Mouse (Mus musculus) MEL (cell line): ENCODE measurements around the gene Adam19.

Experiments
- CTCF ChIP-seq, 3 experiments: IDR thresholded peaks in 2 of 3; conservative IDR thresholded peaks in 1 of 3; 2 replicates each; pipeline ENCODE4 v1.5.1; 2011 to 2012; ENCODE audit warnings: low read length in 3 of 3, low read depth in 2 of 3, mild to moderate bottlenecking in 2 of 3, improper control_type of control experiment in 1 of 3, inconsistent platforms in 1 of 3, mixed read lengths in 1 of 3, moderate library complexity in 1 of 3; ENCODE audit not compliant: control insufficient read depth in 1 of 3, insufficient read depth in 1 of 3, poor library complexity in 1 of 3, severe bottlenecking in 1 of 3
- EP300 ChIP-seq, 2 experiments: IDR thresholded peaks; 2 replicates each; pipeline ENCODE4 v1.6.1; 2011; ENCODE audit warnings: improper control_type of control experiment in 2 of 2, low read length in 2 of 2, low read depth in 1 of 2, mild to moderate bottlenecking in 1 of 2
- GATA1 ChIP-seq: IDR thresholded peaks from 2 replicates; pipeline ENCODE4 v1.6.1; 2011; ENCODE audit warnings: low read depth, low read length, improper control_type of control experiment
- POLR2A ChIP-seq, 2 experiments: IDR thresholded peaks; 2 replicates each; pipeline ENCODE4 v1.6.1; 2011 to 2012; ENCODE audit warnings: low read length in 2 of 2, mild to moderate bottlenecking in 2 of 2, control low read depth in 1 of 2, improper control_type of control experiment in 1 of 2, low read depth in 1 of 2, moderate library complexity in 1 of 2; ENCODE audit not compliant: control insufficient read depth in 1 of 2, insufficient read depth in 1 of 2, poor library complexity in 1 of 2
- RCOR1 ChIP-seq: IDR thresholded peaks from 2 replicates; pipeline ENCODE4 v1.6.1; 2012; ENCODE audit warnings: low read depth, mild to moderate bottlenecking, inconsistent platforms, low read length, improper control_type of control experiment
- TCF12 ChIP-seq: IDR thresholded peaks from 2 replicates; pipeline ENCODE4 v1.6.1; 2014; ENCODE audit warnings: low read depth, mild to moderate bottlenecking, inconsistent platforms, low read length, improper control_type of control experiment, moderate library complexity

DNA sequence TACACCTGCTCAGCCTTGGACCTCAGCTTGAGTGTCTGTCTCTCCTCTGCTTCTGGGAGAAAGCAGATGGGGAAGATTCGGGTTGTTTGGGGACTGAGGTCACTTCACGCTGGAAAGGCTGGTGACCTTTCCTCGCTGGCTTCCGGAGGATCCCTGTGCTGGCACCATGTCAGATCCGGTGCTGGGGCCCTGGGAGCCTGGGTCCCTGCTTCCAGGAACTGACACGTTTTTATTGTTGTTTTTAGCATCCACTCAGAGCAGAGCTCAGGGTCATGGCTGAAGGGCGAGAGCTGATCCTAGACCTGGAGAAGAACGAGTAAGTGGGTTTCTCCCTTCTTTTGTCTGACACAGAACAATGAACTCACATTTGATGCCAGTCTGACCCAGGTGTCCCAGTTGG lies 9.0 kb downstream of the Adam19 start:
- no peak for TF ChIP-seq RCOR1
- TF ChIP-seq CTCF (IDR thresholded peaks at IDR 0.05 in 2 of 3, conservative IDR thresholded peaks at IDR 0.05 in 1 of 3; ENCODE audit: control insufficient read depth in 1 of 3, insufficient read depth in 1 of 3, low read depth in 2 of 3, low read length in 3 of 3, poor library complexity in 1 of 3, severe bottlenecking in 1 of 3): no peak
- TF ChIP-seq EP300 (IDR thresholded peaks at IDR 0.05; ENCODE audit: low read depth in 1 of 2, low read length in 2 of 2): no peak
- TF ChIP-seq POLR2A (IDR thresholded peaks at IDR 0.05; ENCODE audit: control insufficient read depth in 1 of 2, insufficient read depth in 1 of 2, low read depth in 1 of 2, low read length in 2 of 2, poor library complexity in 1 of 2): no peak
- no peak for TF ChIP-seq GATA1
- TF ChIP-seq TCF12: no peak
